Mouse (Mus musculus): ENCODE data around the gene Letm1. TPM values are rescaled to one million over a fixed set of nuclear protein-coding genes. Genes with fewer than 3 reads are reported as not detected.

Gene Letm1
- total and polyA plus RNA-seq, 2 experiments from 2014 or later: 59.9 to 83.9 TPM

- Histone ChIP-seq H3K4me2 (ENCODE audit: low read depth, low read length) (no peak overlapping the region), H3K9me3 (ENCODE audit: low read length) (peaks cover 5% of the 10 kb centered on the region), H3K36me3 (ENCODE audit: insufficient read depth, low read length) (no peaks in the 10 kb centered on the region), H3K4me3 (ENCODE audit: low read length) (no peak overlapping the region), H3K27ac (no peak overlapping the region), H3K9ac (replicated peaks; ENCODE audit: low read length) (no peak overlapping the region), H3K4me1 (ENCODE audit: insufficient read depth, low read length) (no peaks in the 10 kb centered on the region), H3K27me3 (ENCODE audit: insufficient read depth, low read length) (no peaks in the 10 kb centered on the region)
- ATAC-seq (no peak), DNase-seq (ENCODE audit: low spot score) (no peak)
- no peak for TF ChIP-seq CTCF (IDR thresholded peaks at IDR 0.05; ENCODE audit: low read depth)
- WGBS: 83% methylated on average over 2 of the region's 2 CpGs
Measured at GRCm38 (mm10) chr5:33803337-33803736, 20.7 kb upstream of the Letm1 start.

- no peak overlapping the region for H3K9ac ChIP-seq (replicated peaks; ENCODE audit: low read length)
- H3K4me2 ChIP-seq (ENCODE audit: low read depth, low read length): no peak overlapping the region
- H3K9me3 ChIP-seq (ENCODE audit: low read length): no peaks in the 10 kb centered on the region
- H3K36me3 ChIP-seq (ENCODE audit: insufficient read depth, low read length): no peaks in the 10 kb centered on the region
- no peaks in the 10 kb centered on the region for H3K27me3 ChIP-seq (ENCODE audit: insufficient read depth, low read length)
- H3K4me1 ChIP-seq (ENCODE audit: insufficient read depth, low read length): no peaks in the 10 kb centered on the region
- no peak overlapping the region for H3K4me3 ChIP-seq (ENCODE audit: low read length)
- H3K27ac ChIP-seq: no peak overlapping the region
- TF ChIP-seq CTCF (IDR thresholded peaks at IDR 0.05; ENCODE audit: low read depth): no peak
- ATAC-seq (no peak), DNase-seq (ENCODE audit: low spot score) (no peak)
- WGBS: 75% methylated on average over 5 of the region's 5 CpGs
Measured at GRCm38 (mm10) chr5:33791912-33792643, 9.5 kb upstream of the Letm1 start.

- 8% methylated on average over 6 of the region's 6 CpGs for WGBS
- ATAC-seq: peak; percentile 82
- H3K27me3 ChIP-seq (ENCODE audit: insufficient read depth, low read length): no peaks in the 10 kb centered on the region
- peak overlapping the region; percentile 89 for H3K4me3 ChIP-seq (ENCODE audit: low read length)
- H3K36me3 ChIP-seq (ENCODE audit: insufficient read depth, low read length): no peaks in the 10 kb centered on the region
- DNase-seq (ENCODE audit: low spot score): no peak
- H3K9ac ChIP-seq (replicated peaks; ENCODE audit: low read length): peak overlapping the region; percentile 90
- H3K9me3 ChIP-seq (ENCODE audit: low read length): no peaks in the 10 kb centered on the region
- H3K27ac ChIP-seq: peak overlapping the region; percentile 86; the same call in 1 of the 2 replicates
- H3K4me2 ChIP-seq (ENCODE audit: low read depth, low read length): peak overlapping the region; percentile 79
- peaks cover 12% of the 10 kb centered on the region for H3K4me1 ChIP-seq (ENCODE audit: insufficient read depth, low read length)
- TF ChIP-seq CTCF (IDR thresholded peaks at IDR 0.05; ENCODE audit: low read depth): no peak
Measured at GRCm38 (mm10) chr5:33782999-33783390, 378 bp upstream of the Letm1 start.

GRCm38 (mm10) chr5:33781964-33782344 is 663 bp downstream of the Letm1 start:
- Histone ChIP-seq H3K4me1 (ENCODE audit: insufficient read depth, low read length) (peaks cover 12% of the 10 kb centered on the region), H3K4me3 (ENCODE audit: low read length) (peak overlapping the region; percentile 89), H3K9ac (replicated peaks; ENCODE audit: low read length) (peak overlapping the region; percentile 90), H3K9me3 (ENCODE audit: low read length) (no peaks in the 10 kb centered on the region), H3K27ac (peak overlapping the region; percentile 86), H3K4me2 (ENCODE audit: low read depth, low read length) (peak overlapping the region; percentile 79), H3K27me3 (ENCODE audit: insufficient read depth, low read length) (no peaks in the 10 kb centered on the region), H3K36me3 (ENCODE audit: insufficient read depth, low read length) (peaks cover 9% of the 10 kb centered on the region)
- WGBS: 7% methylated on average over 11 of the region's 11 CpGs
- ATAC-seq (no peak), DNase-seq (ENCODE audit: low spot score) (no peak)
- no peak for TF ChIP-seq CTCF (IDR thresholded peaks at IDR 0.05; ENCODE audit: low read depth)

GRCm38 (mm10) chr5:33777195-33777594 is 5.4 kb downstream of the Letm1 start:
- H3K27me3 ChIP-seq (ENCODE audit: insufficient read depth, low read length): no peaks in the 10 kb centered on the region
- peaks cover 18% of the 10 kb centered on the region for H3K36me3 ChIP-seq (ENCODE audit: insufficient read depth, low read length)
- H3K4me3 ChIP-seq (ENCODE audit: low read length): no peak overlapping the region
- no peak for DNase-seq (ENCODE audit: low spot score)
- H3K4me2 ChIP-seq (ENCODE audit: low read depth, low read length): no peak overlapping the region
- no peak overlapping the region for H3K27ac ChIP-seq
- H3K9me3 ChIP-seq (ENCODE audit: low read length): no peaks in the 10 kb centered on the region
- no peak for TF ChIP-seq CTCF (IDR thresholded peaks at IDR 0.05; ENCODE audit: low read depth)
- no peak overlapping the region for H3K9ac ChIP-seq (replicated peaks; ENCODE audit: low read length)
- peaks cover 8% of the 10 kb centered on the region for H3K4me1 ChIP-seq (ENCODE audit: insufficient read depth, low read length)
- ATAC-seq: no peak

GRCm38 (mm10) chr5:33743481-33743880 is 39.1 kb downstream of the Letm1 start:
- Histone ChIP-seq H3K9me3 (ENCODE audit: low read length) (no peaks in the 10 kb centered on the region), H3K4me2 (ENCODE audit: low read depth, low read length) (no peak overlapping the region), H3K9ac (replicated peaks; ENCODE audit: low read length) (no peak overlapping the region), H3K27me3 (ENCODE audit: insufficient read depth, low read length) (no peaks in the 10 kb centered on the region), H3K27ac (no peak overlapping the region), H3K4me3 (ENCODE audit: low read length) (no peak overlapping the region), H3K36me3 (ENCODE audit: insufficient read depth, low read length) (peaks cover 64% of the 10 kb centered on the region), H3K4me1 (ENCODE audit: insufficient read depth, low read length) (no peaks in the 10 kb centered on the region)
- WGBS: 91% methylated on average over 8 of the region's 8 CpGs
- TF ChIP-seq CTCF (IDR thresholded peaks at IDR 0.05; ENCODE audit: low read depth): no peak
- no peak for ATAC-seq
- no peak for DNase-seq (ENCODE audit: low spot score)

GRCm38 (mm10) chr5:33740548-33740947 is 42.1 kb downstream of the Letm1 start:
- Histone ChIP-seq H3K9me3 (ENCODE audit: low read length) (no peaks in the 10 kb centered on the region), H3K4me3 (ENCODE audit: low read length) (no peak overlapping the region), H3K4me2 (ENCODE audit: low read depth, low read length) (no peak overlapping the region), H3K4me1 (ENCODE audit: insufficient read depth, low read length) (no peaks in the 10 kb centered on the region), H3K36me3 (ENCODE audit: insufficient read depth, low read length) (peaks cover 38% of the 10 kb centered on the region), H3K27ac (no peak overlapping the region), H3K27me3 (ENCODE audit: insufficient read depth, low read length) (no peaks in the 10 kb centered on the region), H3K9ac (replicated peaks; ENCODE audit: low read length) (no peak overlapping the region)
- WGBS: 93% methylated on average over 4 of the region's 4 CpGs
- DNase-seq (ENCODE audit: low spot score) (no peak), ATAC-seq (no peak; the same call in 1 of the 2 replicates)
- TF ChIP-seq CTCF (IDR thresholded peaks at IDR 0.05; ENCODE audit: low read depth): no peak
